ENCODE assay signal across 8 mouse cellular contexts in the genomic region with DNA sequence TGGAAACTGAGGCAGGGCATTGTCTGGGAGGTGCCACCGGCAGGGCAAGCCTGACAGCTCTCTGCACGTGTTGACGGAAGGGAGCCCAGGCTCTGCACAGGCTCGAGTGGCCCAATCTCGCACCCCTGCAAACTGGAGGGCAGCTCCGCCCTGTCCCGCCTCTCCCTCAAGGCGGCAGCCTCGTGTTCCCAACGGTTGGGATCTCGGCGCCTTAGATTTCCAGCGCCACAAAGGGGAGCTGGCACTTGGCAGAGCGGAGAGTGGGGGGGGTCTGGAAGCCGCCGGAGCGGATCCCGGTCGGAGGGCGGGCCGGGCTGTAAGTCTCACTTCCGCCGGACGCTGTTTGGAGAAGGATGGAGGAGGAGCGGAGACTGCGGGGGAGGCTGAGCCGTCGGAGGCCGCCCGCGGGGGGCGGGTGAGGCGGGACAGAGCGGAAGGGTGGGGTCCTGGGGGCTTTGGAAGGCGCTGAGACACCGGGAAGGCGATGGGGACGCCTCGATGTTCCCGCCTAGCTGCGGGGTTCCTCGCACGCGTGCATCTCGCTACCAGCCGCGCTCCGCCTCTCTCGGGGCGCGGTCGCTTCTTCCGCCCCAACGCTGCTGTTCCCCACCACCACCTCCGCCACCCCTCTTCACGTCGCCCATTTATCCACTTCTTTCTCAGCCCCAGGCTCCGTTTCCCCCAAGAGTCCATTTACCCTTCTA. TPM values are rescaled to one million over a fixed set of nuclear protein-coding genes. Genes with fewer than 3 reads are reported as not detected.
DNase-seq lines count a peak whose midpoint lies in the region; ATAC-seq lines count a peak whose summit lies in the region.

A gene (plus strand): TSS at position 155 of the 704 bp plus-strand sequence.

- peaks cover 23% of the 10 kb centered on the region for H3K4me1 ChIP-seq in lung, embryonic 16.5 days (replicated peaks; ENCODE audit: control insufficient read depth, insufficient read depth, low read length)

- under 1% methylated on average over 57 of the region's 58 CpGs for WGBS in lung, embryonic 16.5 days

- peak within 1 kb of the TSS; percentile 98 for H3K27ac ChIP-seq in lung, embryonic 16.5 days (ENCODE audit: low read length)

- H3K27me3 ChIP-seq in lung, embryonic 16.5 days (ENCODE audit: control insufficient read depth, insufficient read depth, low read depth, low read length), result no peaks in the 10 kb centered on the region

- peak; percentile 85 for DNase-seq in MN1 (ENCODE audit: low spot score)
- peak; percentile 88 for DNase-seq in cerebellum, adult 9-10 months
- DNase-seq in layer of hippocampus, adult 9-10 months (ENCODE audit: low spot score), result peak; percentile 54
- DNase-seq in ovary, adult 18-20 months (ENCODE audit: low spot score), result peak; percentile 83
- DNase-seq in thymus, postnatal 10 days (ENCODE audit: low spot score in 2 of 2), result peak; percentile 82 to 84

- peak within 1 kb of the TSS; percentile 55 for H3K4me3 ChIP-seq in lung, embryonic 16.5 days (ENCODE audit: low read length)

- H3K4me2 ChIP-seq in lung, embryonic 16.5 days (ENCODE audit: low read depth, low read length), result peak within 1 kb of the TSS; percentile 71

- no peaks in the 10 kb centered on the region for H3K36me3 ChIP-seq in lung, embryonic 16.5 days (ENCODE audit: control insufficient read depth, insufficient read depth, low read length)

- peak within 1 kb of the TSS; percentile 79 for H3K9ac ChIP-seq in lung, embryonic 16.5 days (ENCODE audit: low read length)

- peak; percentile 60 for ATAC-seq in frontal cortex, adult (ENCODE audit: low TSS enrichment)
- ATAC-seq in hematopoietic stem cell, adult 5-6 weeks (replicated peaks in 1 of 2; ENCODE audit: insufficient read depth in 1 of 2, low FRiP score in 2 of 2, low TSS enrichment in 1 of 2, low read depth in 1 of 2, poor library complexity in 2 of 2, severe bottlenecking in 2 of 2), result peak; percentile 50 to 67
- ATAC-seq in lung, embryonic 16.5 days (ENCODE audit: low read depth), result peak; percentile 93

- no peaks in the 10 kb centered on the region for H3K9me3 ChIP-seq in lung, embryonic 16.5 days (ENCODE audit: control insufficient read depth, low read length)

RNA-seq across cellular contexts. Expression of the gene that starts here (rescaled TPM):
- 16.9 and 27.5 TPM in 2 replicates for total RNA-seq in hematopoietic stem cell, adult 5-6 weeks (2017)
- 78.6 and 79.6 TPM in 2 replicates for polyA plus RNA-seq in lung, embryonic 16.5 days (2015; fragmentation: Nextera tagmentation; extraction: Ambion mirVana)

Comparison
In these comparisons a context has a peak if more than half of its experiments do, and no peak if none do; other contexts are left out.
1. Peak in every context shown above with its lines: DNase-seq, ATAC-seq, H3K4me3 ChIP-seq and H3K27ac ChIP-seq.